Mouse (Mus musculus) heart, postnatal 0 days (tissue): ENCODE measurements around the gene Tmem207.

ENCODE experiments used
- CTCF ChIP-seq: IDR thresholded peaks from 2 replicates; pipeline ENCODE4 v1.5.1; 2016; ENCODE audit warnings: antibody characterized with exemption, control low read depth, low read depth
- EP300 ChIP-seq: IDR thresholded peaks from 2 replicates; pipeline ENCODE4 v1.6.1; 2016; ENCODE audit warnings: antibody characterized with exemption, low read depth

DNA sequence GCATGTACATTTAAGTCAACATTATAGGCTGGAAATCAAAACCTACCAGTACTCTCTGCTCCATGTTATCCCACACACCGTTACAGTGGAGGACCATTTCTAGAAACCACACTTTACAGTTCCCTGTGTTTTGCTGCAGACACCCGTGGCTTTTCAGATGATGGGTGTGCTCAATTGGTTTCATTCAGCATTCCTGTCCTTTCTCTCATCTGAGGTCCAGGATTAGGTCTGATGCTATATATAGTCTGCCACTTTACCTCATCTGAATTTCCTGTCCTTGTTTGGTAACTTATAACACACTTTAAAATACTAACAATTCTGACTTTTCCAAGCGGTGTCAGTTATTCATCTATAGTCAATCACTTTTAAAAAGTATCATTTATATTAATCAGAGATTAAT, 25.8 kb downstream of the Tmem207 start:
- TF ChIP-seq EP300 (no peak), CTCF (no peak)
